Mouse (Mus musculus): ENCODE data around the gene Trmt112.
A peak's percentile ranks its signal among the peaks of the same experiment; 100 is the strongest.

GRCm38 (mm10) chr19:6951381-6951968 is 42.0 kb downstream of the Trmt112 start:
- TF ChIP-seq CTCF (IDR thresholded peaks at IDR 0.05; ENCODE audit: low read depth) (no peak), EP300 (IDR thresholded peaks at IDR 0.05; ENCODE audit: low read depth) (peak; percentile 62)
